Mouse (Mus musculus) heart, postnatal 0 days (tissue): ENCODE measurements around the gene Csf2.

Experiments used
- CTCF ChIP-seq: IDR thresholded peaks from 2 replicates; pipeline ENCODE4 v1.5.1; 2016; ENCODE audit warnings: antibody characterized with exemption, control low read depth, low read depth
- EP300 ChIP-seq: IDR thresholded peaks from 2 replicates; pipeline ENCODE4 v1.6.1; 2016; ENCODE audit warnings: antibody characterized with exemption, low read depth

DNA sequence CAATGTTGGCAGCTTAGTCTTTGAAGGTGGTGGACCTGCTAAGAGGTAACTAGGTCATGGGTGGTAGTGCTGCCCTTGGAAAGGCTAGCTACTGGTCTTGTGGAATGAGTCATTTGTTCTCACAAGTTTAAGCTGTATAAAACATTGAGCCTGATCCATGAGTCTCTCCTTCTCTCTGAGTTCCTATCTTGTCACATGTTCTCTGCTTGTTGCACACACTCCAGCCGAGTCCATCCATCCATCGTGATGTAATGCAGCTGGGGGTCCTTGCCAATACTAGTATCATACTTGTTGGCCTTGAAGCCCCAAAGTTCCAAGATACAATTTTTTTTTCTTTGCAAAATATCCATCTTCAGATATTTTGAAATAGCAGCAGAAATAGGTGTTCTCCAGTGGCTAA, 22.0 kb downstream of the Csf2 start:
- TF ChIP-seq EP300 (no peak), CTCF (no peak)
